Mouse (Mus musculus): ENCODE measurements around the gene Epb41. TPM values are rescaled to one million over a fixed set of nuclear protein-coding genes. Genes with fewer than 3 reads are reported as not detected.

Epb41 gene
- total RNA-seq, 4 experiments from 2014 or later = 44.7 to 57.0 (median 55.7) TPM

GRCm38 (mm10) chr4:131883571-131883970 is 191.6 kb downstream of the Epb41 start:
- no peak for DNase-seq

GRCm38 (mm10) chr4:131881306-131881705 is 193.8 kb downstream of the Epb41 start:
- DNase-seq = no peak

- no peak for DNase-seq
Observed at GRCm38 (mm10) chr4:131879692-131880091, 195.4 kb downstream of the Epb41 start.

- DNase-seq = no peak
Observed at GRCm38 (mm10) chr4:131876836-131877235, 198.3 kb downstream of the Epb41 start.

- no peak for DNase-seq
Observed at GRCm38 (mm10) chr4:131875242-131875641, 199.9 kb downstream of the Epb41 start.

GRCm38 (mm10) chr4:131874567-131874966 is 200.6 kb downstream of the Epb41 start:
- DNase-seq = no peak

- no peak for DNase-seq
Observed at GRCm38 (mm10) chr4:131874169-131874536, 201.0 kb downstream of the Epb41 start.

Small RNA genes within 50 kb of the gene (microRNA-seq; reads per million reads assigned to microRNA genes)
- gene Gm27445 = 0 reads per million in 2 experiments

Other genes starting within 250 kb of the Epb41 start
- 10 to 100 TPM; 40.9 to 82.9 (median 63.9) TPM for gene Ptpru, start 237.0 kb downstream of the Epb41 start, total RNA-seq (2022)
- gene Mecr, start 231.9 kb downstream of the Epb41 start, total RNA-seq (2022) = 10 to 100 TPM; 62.4 to 80.1 (median 74.6) TPM
- 10 to 100 TPM; 55.5 to 77.3 (median 63.0) TPM for gene Srsf4, start 201.7 kb downstream of the Epb41 start, total RNA-seq (2022)
- 10 to 100 TPM in 3 of 4 experiments, 1 to 10 TPM in 1; 9.0 to 11.7 (median 10.9) TPM for gene Tmem200b, start 153.6 kb downstream of the Epb41 start, total RNA-seq (2022)
- under 1 TPM; 0.17 to 0.65 (median 0.40) TPM for gene Gm10300, start 624 bp downstream of the Epb41 start, total RNA-seq (2022)
- 1 to 10 TPM in 2 of 4 experiments, under 1 TPM in 2; 0.70 to 1.4 (median 0.93) TPM for gene Oprd1, start 69.2 kb upstream of the Epb41 start, total RNA-seq (2022)
- 10 to 100 TPM; 48.1 to 62.4 (median 55.0) TPM for gene Ythdf2, start 137.0 kb upstream of the Epb41 start, total RNA-seq (2022)
- gene Gmeb1, start 186.3 kb upstream of the Epb41 start, total RNA-seq (2022) = 10 to 100 TPM; 16.3 to 24.8 (median 19.3) TPM
- gene Taf12, start 199.1 kb upstream of the Epb41 start, total RNA-seq (2022) = 10 to 100 TPM; 25.6 to 33.0 (median 29.5) TPM
- gene Rab42, start 228.1 kb upstream of the Epb41 start, total RNA-seq (2022) = 1 to 10 TPM; 2.6 to 5.1 (median 3.9) TPM

All from adrenal gland, adult 8-10 months (tissue).